Mouse (Mus musculus) gastrocnemius, postnatal 14 days (tissue): ENCODE results near the gene Wbp2. TPM values are rescaled to one million over a fixed set of nuclear protein-coding genes. Genes with fewer than 3 reads are reported as not detected.
"Not testable (repeated sequence)": the region's sequence is repeated elsewhere in the genome, so short reads cannot be mapped to it uniquely, and the experiment has no call there.

Source experiments
- DNase-seq: peaks from one replicate; pipeline ENCODE4 v3.0.0; 2021; ENCODE audit warnings: mixed read lengths
- intact Hi-C: fragments of 180-260 bp; cut with DNase I; formaldehyde crosslinking; loops from one replicate; pipeline ENCODE4 v1.15.1; 2025; ENCODE audit warnings: low total_unique reads
- total RNA-seq, 2 experiments: library from RNA; stranded (reverse); gene quantifications; 2 replicates each; pipeline ENCODE4 v1.2.3; 2021

The Wbp2 gene
- total RNA-seq, 2 experiments from 2014 or later, result 61.6 to 65.3 TPM

GRCm38 (mm10) chr11:116096213-116097108, 9.7 kb upstream of the Wbp2 start:
- intact Hi-C loops, result no loop called here
- no peak for DNase-seq

GRCm38 (mm10) chr11:116095573-116095972, 8.8 kb upstream of the Wbp2 start:
- no peak for DNase-seq
- intact Hi-C loops, result no loop called here

- intact Hi-C loops, result no loop called here
- DNase-seq, result no peak
Measured at GRCm38 (mm10) chr11:116093771-116094565, 7.2 kb upstream of the Wbp2 start.

GRCm38 (mm10) chr11:116092959-116093358, 6.2 kb upstream of the Wbp2 start:
- DNase-seq, intact Hi-C loops: not testable (repeated sequence)

- intact Hi-C loops, result loop anchor here (2.0 kb wide), 1 partner anchor 37 kb away; no protein-coding TSS in a partner anchor
- no peak for DNase-seq
Measured at GRCm38 (mm10) chr11:116091591-116091990, 4.8 kb upstream of the Wbp2 start.

- no peak for DNase-seq
- intact Hi-C loops, result no loop called here
Measured at GRCm38 (mm10) chr11:116089545-116089944, 2.8 kb upstream of the Wbp2 start.

- DNase-seq, result no peak
- intact Hi-C loops, result no loop called here
Measured at GRCm38 (mm10) chr11:116088741-116089394, 2.1 kb upstream of the Wbp2 start.

- intact Hi-C loops, result no loop called here
Measured at GRCm38 (mm10) chr11:116088188-116088587, 1.4 kb upstream of the Wbp2 start.

GRCm38 (mm10) chr11:116087194-116088130, 667 bp upstream of the Wbp2 start:
- peak; percentile 91 for DNase-seq
- intact Hi-C loops, result no loop called here

More at GRCm38 (mm10) chr11:116088188-116088587, 1.4 kb upstream of the Wbp2 start:
- DNase-seq, result no peak

GRCm38 (mm10) chr11:116084166-116084565, 2.6 kb downstream of the Wbp2 start:
- intact Hi-C loops, result loop anchor here (5.0 kb wide), 1 partner anchor 47 kb away; no protein-coding TSS in a partner anchor

GRCm38 (mm10) chr11:116083096-116083672, 3.6 kb downstream of the Wbp2 start:
- DNase-seq, result no peak
- intact Hi-C loops, result loop anchor here (5.0 kb wide), 1 partner anchor 46 kb away; no protein-coding TSS in a partner anchor

More at GRCm38 (mm10) chr11:116084166-116084565, 2.6 kb downstream of the Wbp2 start:
- no peak for DNase-seq

GRCm38 (mm10) chr11:116081081-116081480, 5.7 kb downstream of the Wbp2 start:
- intact Hi-C loops, result loop anchor here (5.0 kb wide), 1 partner anchor 44 kb away; no protein-coding TSS in a partner anchor
- DNase-seq, result no peak

GRCm38 (mm10) chr11:116079511-116079910, 7.3 kb downstream of the Wbp2 start:
- intact Hi-C loops, result no loop called here
- no peak for DNase-seq

GRCm38 (mm10) chr11:116078676-116079320, 8.0 kb downstream of the Wbp2 start:
- no peak for DNase-seq
- intact Hi-C loops, result no loop called here

GRCm38 (mm10) chr11:116078221-116078620, 8.6 kb downstream of the Wbp2 start:
- peak; percentile 56 for DNase-seq
- intact Hi-C loops, result no loop called here

GRCm38 (mm10) chr11:116077446-116078204, 9.2 kb downstream of the Wbp2 start, which contains the start of gene Unc13d:
Gene Unc13d (minus strand): TSS chr11:116077961.
- DNase-seq, result peak; percentile 17
- intact Hi-C loops, result no loop called here

GRCm38 (mm10) chr11:116076836-116077235, 10.0 kb downstream of the Wbp2 start:
- no peak for DNase-seq
- intact Hi-C loops, result no loop called here
